Mouse (Mus musculus) embryonic facial prominence, embryonic 11.5 days (tissue): ENCODE results near the gene Farp2. TPM values are rescaled to one million over a fixed set of nuclear protein-coding genes. Genes with fewer than 3 reads are reported as not detected.
"Not testable (repeated sequence)": the region's sequence is repeated elsewhere in the genome, so short reads cannot be mapped to it uniquely, and the experiment has no call there.

Experiments
- ATAC-seq: fragments of 200-750 bp; cut with Nextera tagmentation; replicated peaks from 2 replicates; pipeline ENCODE4 v1.8.0; 2017; ENCODE audit warnings: low read depth; ENCODE audit not compliant: insufficient number of reproducible peaks, low FRiP score, low TSS enrichment
- DNase-seq: peaks from one replicate; pipeline ENCODE4 v3.0.0-alpha.2; 2015; ENCODE audit warnings: low spot score
- H3K27ac ChIP-seq: fragments of 300-500 bp; sonication (generic); replicated peaks from 2 replicates; pipeline ENCODE4 v1.5.1; 2014; ENCODE audit warnings: mild to moderate bottlenecking, low read depth, low read length, control low read depth
- H3K27me3 ChIP-seq: fragments of 300-500 bp; sonication (generic); 2 replicates; pipeline ENCODE4 v1.6.1; 2014; ENCODE audit warnings: mild to moderate bottlenecking, low read length, moderate library complexity, mixed read lengths; ENCODE audit not compliant: control insufficient read depth, insufficient read depth
- H3K36me3 ChIP-seq: fragments of 300-500 bp; sonication (generic); replicated peaks from 2 replicates; pipeline ENCODE4 v1.6.1; 2014; ENCODE audit warnings: low read depth, mild to moderate bottlenecking, low read length, moderate library complexity, mixed read lengths; ENCODE audit not compliant: control insufficient read depth, insufficient read depth
- H3K4me1 ChIP-seq: fragments of 300-500 bp; sonication (generic); 2 replicates; pipeline ENCODE4 v1.6.1; 2014; ENCODE audit warnings: low read length, mixed read lengths; ENCODE audit not compliant: control insufficient read depth, insufficient read depth
- H3K4me2 ChIP-seq: fragments of 300-500 bp; sonication (generic); 2 replicates; pipeline ENCODE4 v1.6.1; 2014; ENCODE audit warnings: low read depth, mild to moderate bottlenecking, control low read depth, low read length, moderate library complexity
- H3K4me3 ChIP-seq: fragments of 300-500 bp; sonication (generic); 2 replicates; pipeline ENCODE4 v1.5.1; 2014; ENCODE audit warnings: low read depth, low read length, control low read depth
- H3K9ac ChIP-seq: fragments of 300-500 bp; sonication (generic); replicated peaks from 2 replicates; pipeline ENCODE4 v1.6.1; 2014; ENCODE audit warnings: mild to moderate bottlenecking, control low read depth, low read length
- H3K9me3 ChIP-seq: fragments of 300-500 bp; sonication (generic); replicated peaks from 2 replicates; pipeline ENCODE4 v1.6.1; 2016; ENCODE audit warnings: mild to moderate bottlenecking, low read length, inconsistent platforms, mixed read lengths; ENCODE audit not compliant: control insufficient read depth
- WGBS: fragments of 180-500 bp; shearing (Covaris S2); extraction: QIAGEN DNeasy Blood & Tissue Kit; methylation state at CpG from one replicate; pipeline ENCODE4 v1.1.7; 2014; 5-methylcytosine and 5-hydroxymethylcytosine counted together
- polyA plus RNA-seq: library from polyadenylated mRNA; unstranded; fragments of >200 nt; fragmentation: Nextera tagmentation; extraction: Ambion mirVana; gene quantifications from 2 replicates; pipeline ENCODE4 v1.2.1, GENCODE M21; 2014

Farp2 gene
- polyA plus RNA-seq, 1 experiment from 2014 or later: 6.9 TPM

- Histone ChIP-seq H3K36me3 (no peaks in the 10 kb centered on the region), H3K4me2 (no peak overlapping the region), H3K27me3 (no peaks in the 10 kb centered on the region), H3K4me1 (no peaks in the 10 kb centered on the region), H3K4me3 (no peak overlapping the region), H3K9ac (no peak overlapping the region), H3K27ac (no peak overlapping the region), H3K9me3 (no peaks in the 10 kb centered on the region)
- ATAC-seq: no peak
- DNase-seq: no peak
- 90% methylated on average over 2 of the region's 2 CpGs for WGBS
These were observed 130.1 kb downstream of the Farp2 start for GRCm38 (mm10) chr1:93641978-93642377.

GRCm38 (mm10) chr1:93642692-93643091 lies 130.8 kb downstream of the Farp2 start:
- no peak overlapping the region for H3K4me3 ChIP-seq

GRCm38 (mm10) chr1:93649604-93650172 lies 137.8 kb downstream of the Farp2 start:
- H3K4me2 ChIP-seq: no peak overlapping the region
- WGBS: 77% methylated on average over 5 of the region's 5 CpGs
- DNase-seq: no peak
- ATAC-seq: no peak
- H3K4me1 ChIP-seq: no peaks in the 10 kb centered on the region
- no peak overlapping the region for H3K9ac ChIP-seq
- H3K9me3 ChIP-seq: no peaks in the 10 kb centered on the region
- no peaks in the 10 kb centered on the region for H3K36me3 ChIP-seq
- no peaks in the 10 kb centered on the region for H3K27me3 ChIP-seq
- no peak overlapping the region for H3K27ac ChIP-seq
- H3K4me3 ChIP-seq: no peak overlapping the region

More at GRCm38 (mm10) chr1:93642692-93643091, 130.8 kb downstream of the Farp2 start:
- Histone ChIP-seq H3K36me3 (no peaks in the 10 kb centered on the region), H3K27me3 (no peaks in the 10 kb centered on the region), H3K27ac (no peak overlapping the region), H3K9me3 (no peaks in the 10 kb centered on the region), H3K9ac (no peak overlapping the region), H3K4me2 (no peak overlapping the region), H3K4me1 (no peaks in the 10 kb centered on the region)
- ATAC-seq: no peak
- WGBS: 91% methylated on average over 2 of the region's 2 CpGs
- DNase-seq: no peak

- H3K4me3 ChIP-seq: no peak overlapping the region
- no peak overlapping the region for H3K4me2 ChIP-seq
- whole genome bisulfite sequencing: 40% methylated on average over 2 of the region's 2 CpGs
- H3K27ac ChIP-seq: no peak overlapping the region
- H3K36me3 ChIP-seq: no peaks in the 10 kb centered on the region
- ATAC-seq: no peak
- no peaks in the 10 kb centered on the region for H3K27me3 ChIP-seq
- no peak for DNase-seq
- H3K9ac ChIP-seq: no peak overlapping the region
- no peaks in the 10 kb centered on the region for H3K9me3 ChIP-seq
- no peaks in the 10 kb centered on the region for H3K4me1 ChIP-seq
These were observed 142.4 kb downstream of the Farp2 start for GRCm38 (mm10) chr1:93654275-93654674.

- Histone ChIP-seq H3K27ac (no peak overlapping the region), H3K4me1 (no peaks in the 10 kb centered on the region), H3K4me3 (no peak overlapping the region), H3K9me3 (no peaks in the 10 kb centered on the region), H3K36me3 (no peaks in the 10 kb centered on the region), H3K4me2 (no peak overlapping the region), H3K9ac (no peak overlapping the region), H3K27me3 (no peaks in the 10 kb centered on the region)
- DNase-seq (no peak), ATAC-seq (no peak)
- 57% methylated on average over 2 of the region's 2 CpGs for WGBS
These were observed 142.9 kb downstream of the Farp2 start for GRCm38 (mm10) chr1:93654798-93655197.

GRCm38 (mm10) chr1:93656325-93657024 lies 144.6 kb downstream of the Farp2 start:
- no peaks in the 10 kb centered on the region for H3K27me3 ChIP-seq
- ATAC-seq (no peak), DNase-seq (no peak)
- no peak overlapping the region for H3K9ac ChIP-seq
- no peaks in the 10 kb centered on the region for H3K4me1 ChIP-seq
- H3K9me3 ChIP-seq: no peaks in the 10 kb centered on the region
- WGBS: 58% methylated on average over 7 of the region's 7 CpGs
- H3K4me2 ChIP-seq: no peak overlapping the region
- no peak overlapping the region for H3K4me3 ChIP-seq
- H3K36me3 ChIP-seq: no peaks in the 10 kb centered on the region
- no peak overlapping the region for H3K27ac ChIP-seq

GRCm38 (mm10) chr1:93657025-93657360 lies 145.1 kb downstream of the Farp2 start:
- Histone ChIP-seq H3K27me3 (no peaks in the 10 kb centered on the region), H3K4me3 (no peak overlapping the region), H3K4me2 (no peak overlapping the region), H3K4me1 (no peaks in the 10 kb centered on the region), H3K27ac (no peak overlapping the region), H3K9me3 (no peaks in the 10 kb centered on the region), H3K36me3 (no peaks in the 10 kb centered on the region), H3K9ac (no peak overlapping the region)
- ATAC-seq: no peak
- 77% methylated on average over 5 of the region's 5 CpGs for WGBS
- no peak for DNase-seq

GRCm38 (mm10) chr1:93658559-93658958 lies 146.7 kb downstream of the Farp2 start, which contains the start of gene Stk25:
Stk25 (minus strand) TSS chr1:93658659.
- not testable (repeated sequence) for H3K36me3 ChIP-seq, H3K27me3 ChIP-seq, H3K4me2 ChIP-seq, H3K9ac ChIP-seq, ATAC-seq, H3K9me3 ChIP-seq, DNase-seq, H3K4me1 ChIP-seq, H3K4me3 ChIP-seq
- H3K27ac ChIP-seq: 0 out of 2 replicates have a peak within 1 kb of the TSS, but pooled peaks have one; percentile 56
